Mouse (Mus musculus) kidney, embryonic 15.5 days (tissue): ENCODE data around the gene Dnaja4. TPM values are rescaled to one million over a fixed set of nuclear protein-coding genes. Genes with fewer than 3 reads are reported as not detected.
A peak's percentile ranks its signal among the peaks of the same experiment; 100 is the strongest.
"Not testable (repeated sequence)": the region's sequence is repeated elsewhere in the genome, so short reads cannot be mapped to it uniquely, and the experiment has no call there.

Experiments used
- ATAC-seq: fragments of 200-750 bp; cut with Nextera tagmentation; replicated peaks from 2 replicates; pipeline ENCODE4 v1.8.0; 2017; ENCODE audit warnings: moderate TSS enrichment; ENCODE audit not compliant: low FRiP score
- H3K27ac ChIP-seq: fragments of 300-500 bp; sonication (generic); 2 replicates; pipeline ENCODE4 v1.5.1; 2015; ENCODE audit warnings: mild to moderate bottlenecking, inconsistent platforms
- H3K27me3 ChIP-seq: fragments of 300-500 bp; sonication (generic); 2 replicates; pipeline ENCODE4 v1.6.1; 2015; ENCODE audit warnings: inconsistent platforms
- H3K36me3 ChIP-seq: fragments of 300-500 bp; sonication (generic); 2 replicates; pipeline ENCODE4 v1.6.1; 2015; ENCODE audit warnings: inconsistent platforms
- H3K4me1 ChIP-seq: fragments of 300-500 bp; sonication (generic); 2 replicates; pipeline ENCODE4 v1.6.1; 2015; ENCODE audit warnings: inconsistent platforms
- H3K4me2 ChIP-seq: fragments of 300-500 bp; sonication (generic); 2 replicates; pipeline ENCODE4 v1.6.1; 2015; ENCODE audit warnings: moderate library complexity, mild to moderate bottlenecking, inconsistent platforms
- H3K4me3 ChIP-seq: fragments of 300-500 bp; sonication (generic); replicated peaks from 2 replicates; pipeline ENCODE4 v1.5.1; 2015; ENCODE audit warnings: mild to moderate bottlenecking, inconsistent platforms
- H3K9ac ChIP-seq: fragments of 300-500 bp; sonication (generic); 2 replicates; pipeline ENCODE4 v1.6.1; 2015; ENCODE audit warnings: mild to moderate bottlenecking, inconsistent platforms
- H3K9me3 ChIP-seq: fragments of 300-500 bp; sonication (generic); replicated peaks from 2 replicates; pipeline ENCODE4 v1.6.1; 2016; ENCODE audit warnings: inconsistent platforms
- WGBS: fragments of 180-500 bp; shearing (Covaris S2); methylation state at CpG from one replicate; pipeline ENCODE4 v1.1.7; 2015; ENCODE audit warnings: mixed read lengths; 5-methylcytosine and 5-hydroxymethylcytosine counted together
- polyA plus RNA-seq: library from polyadenylated mRNA; unstranded; fragments of >200 nt; fragmentation: Nextera tagmentation; extraction: Ambion mirVana; gene quantifications from 2 replicates; pipeline ENCODE4 v1.2.1, GENCODE M21; 2015

Gene Dnaja4
- polyA plus RNA-seq, 1 experiment from 2014 or later = 4.4 TPM

DNA sequence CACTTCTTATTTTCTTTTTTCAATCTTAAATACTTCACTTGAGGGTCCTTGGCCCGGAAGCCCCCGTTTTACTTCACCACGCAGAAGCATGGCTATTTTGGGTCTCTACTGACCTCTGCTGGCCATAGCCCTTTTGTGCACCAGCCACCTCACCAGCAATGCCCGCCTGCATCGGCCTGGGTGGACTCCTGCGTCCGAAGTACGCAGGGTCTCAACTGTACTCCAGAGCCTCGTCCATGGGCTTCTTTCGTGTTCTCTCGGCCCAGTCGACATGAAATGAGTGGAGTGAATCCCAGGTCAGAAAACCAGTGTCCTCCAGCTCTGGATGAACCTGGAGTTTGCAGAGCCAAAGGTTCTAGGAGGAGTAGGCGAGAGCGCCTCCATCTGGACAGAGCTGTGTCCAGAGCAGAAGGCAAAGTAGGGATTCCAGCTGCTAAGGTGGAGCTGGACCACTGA is 22.1 kb upstream of the Dnaja4 start:
- H3K9ac ChIP-seq = peak overlapping the region; percentile 41; the same call in 1 of the 2 replicates
- WGBS = under 1% methylated on average over 14 of the region's 14 CpGs

DNA sequence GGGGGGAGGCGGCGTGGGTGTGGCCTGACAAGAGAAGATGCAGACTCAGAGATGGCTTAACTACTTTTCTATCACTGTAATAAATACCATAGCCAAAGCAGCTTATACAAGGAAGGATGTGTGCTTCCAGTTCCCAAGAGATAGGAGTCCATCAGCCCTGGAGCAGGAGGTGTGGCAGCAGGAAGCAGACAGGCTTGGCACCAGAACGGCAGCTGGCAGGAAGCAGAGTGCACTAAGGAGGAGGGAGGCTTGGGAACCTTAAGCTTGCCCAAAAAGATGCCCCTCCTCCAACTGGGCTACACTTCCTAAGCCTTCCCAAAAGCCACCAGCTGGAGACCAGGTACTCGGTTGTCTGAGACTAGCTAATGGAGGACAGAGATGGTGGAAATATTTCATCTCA is 15.8 kb upstream of the Dnaja4 start:
- Histone ChIP-seq H3K9me3 (no peaks in the 10 kb centered on the region), H3K9ac (no peak overlapping the region), H3K36me3 (no peaks in the 10 kb centered on the region), H3K27me3 (0 out of 2 replicates have a peak, but pooled peaks cover 4% of the 10 kb centered on the region), H3K27ac (no peak overlapping the region), H3K4me1 (0 out of 2 replicates have a peak, but pooled peaks cover 3% of the 10 kb centered on the region), H3K4me3 (no peak overlapping the region), H3K4me2 (no peak overlapping the region)
- no peak for ATAC-seq
- 66% methylated on average over 4 of the region's 4 CpGs for WGBS

More for the DNA sequence above, 22.1 kb upstream of the Dnaja4 start:
- Histone ChIP-seq H3K27ac (no peak overlapping the region), H3K4me3 (peak overlapping the region; percentile 42), H3K36me3 (no peaks in the 10 kb centered on the region), H3K9me3 (no peaks in the 10 kb centered on the region), H3K4me2 (peak overlapping the region; percentile 78), H3K4me1 (peaks cover 4% of the 10 kb centered on the region; the same call in 1 of the 2 replicates), H3K27me3 (peaks cover 12% of the 10 kb centered on the region)
- peak; percentile 79 for ATAC-seq

DNA sequence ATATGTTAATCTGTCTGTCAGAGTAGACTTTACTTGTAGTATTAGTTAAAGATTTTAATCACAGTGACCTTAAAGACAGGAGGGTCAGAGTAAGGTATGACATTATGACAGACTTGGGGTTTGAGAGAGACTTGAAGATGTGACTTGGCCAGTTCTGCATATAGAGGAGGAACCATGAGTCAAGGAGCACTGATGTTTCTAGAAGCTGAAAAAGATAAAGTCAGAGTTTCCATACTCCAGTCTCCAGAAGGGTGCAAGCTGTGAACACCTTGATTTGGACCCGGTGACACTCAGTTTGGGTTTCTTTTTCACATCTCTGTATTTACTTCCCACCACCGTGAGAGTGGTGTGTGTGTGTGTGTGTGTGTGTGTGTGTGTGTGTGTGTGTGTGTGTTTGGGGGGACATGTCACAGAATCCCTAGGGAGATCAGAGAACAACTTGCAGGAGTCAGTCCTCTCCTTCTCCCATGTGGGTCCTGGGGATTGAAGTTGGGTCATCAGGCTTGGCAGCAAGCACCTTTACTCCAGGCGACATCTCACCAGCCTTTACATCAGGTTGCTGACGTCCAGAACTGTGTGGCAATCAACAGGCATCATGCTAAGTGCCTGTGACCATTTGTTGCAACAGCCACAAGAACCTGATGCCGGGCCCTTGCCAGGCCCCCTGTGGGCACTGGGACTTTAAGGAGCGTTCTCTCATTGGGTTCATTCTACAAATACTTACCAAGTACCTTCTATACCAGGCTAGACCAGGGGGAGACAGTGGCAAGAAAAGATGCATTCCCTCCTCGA is 14.7 kb upstream of the Dnaja4 start:
- H3K27ac ChIP-seq = no peak overlapping the region
- WGBS = 66% methylated on average over 7 of the region's 7 CpGs
- ATAC-seq = no peak
- no peak overlapping the region for H3K9ac ChIP-seq
- 0 out of 2 replicates have a peak, but pooled peaks cover 3% of the 10 kb centered on the region for H3K4me1 ChIP-seq
- no peak overlapping the region for H3K4me3 ChIP-seq
- no peaks in the 10 kb centered on the region for H3K27me3 ChIP-seq
- H3K36me3 ChIP-seq = no peaks in the 10 kb centered on the region
- no peaks in the 10 kb centered on the region for H3K9me3 ChIP-seq
- no peak overlapping the region for H3K4me2 ChIP-seq

GRCm38 (mm10) chr9:54687246-54688236 is 11.1 kb upstream of the Dnaja4 start:
- 0 out of 2 replicates have a peak, but pooled peaks cover 3% of the 10 kb centered on the region for H3K4me1 ChIP-seq
- no peak overlapping the region for H3K9ac ChIP-seq
- no peaks in the 10 kb centered on the region for H3K9me3 ChIP-seq
- no peak overlapping the region for H3K27ac ChIP-seq
- no peaks in the 10 kb centered on the region for H3K36me3 ChIP-seq
- H3K4me3 ChIP-seq = no peak overlapping the region
- ATAC-seq = no peak
- H3K27me3 ChIP-seq = peaks cover 9% of the 10 kb centered on the region
- WGBS = 48% methylated on average over 14 of the region's 14 CpGs
- H3K4me2 ChIP-seq = no peak overlapping the region

- peaks cover 16% of the 10 kb centered on the region for H3K27me3 ChIP-seq
- no peak for ATAC-seq
- H3K4me1 ChIP-seq = 0 out of 2 replicates have a peak, but pooled peaks cover 3% of the 10 kb centered on the region
- no peak overlapping the region for H3K4me3 ChIP-seq
- no peak overlapping the region for H3K9ac ChIP-seq
- no peaks in the 10 kb centered on the region for H3K9me3 ChIP-seq
- WGBS = 61% methylated on average over 8 of the region's 8 CpGs
- H3K27ac ChIP-seq = no peak overlapping the region
- H3K36me3 ChIP-seq = no peaks in the 10 kb centered on the region
- no peak overlapping the region for H3K4me2 ChIP-seq
Measured at GRCm38 (mm10) chr9:54689446-54689845, 9.2 kb upstream of the Dnaja4 start.

DNA sequence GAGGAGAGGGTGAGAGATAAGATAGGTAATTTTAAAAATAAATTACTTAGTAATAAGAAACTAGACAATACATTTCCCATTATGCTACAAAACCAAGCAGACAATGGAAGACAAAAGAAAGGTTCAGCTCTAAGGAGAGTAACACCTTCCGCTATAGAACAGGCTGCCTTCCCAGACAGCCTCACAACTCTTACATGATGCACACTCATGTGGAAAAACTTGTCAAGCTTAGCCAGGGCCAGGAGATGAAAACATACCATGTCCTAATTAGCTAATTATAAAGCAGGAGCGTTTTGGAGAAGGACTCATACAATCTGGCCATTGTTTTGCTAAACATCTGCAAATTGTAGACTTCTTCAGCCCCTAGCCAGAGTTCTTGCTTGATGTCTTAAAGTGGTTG is 8.0 kb upstream of the Dnaja4 start:
- H3K4me3 ChIP-seq, H3K27ac ChIP-seq, H3K36me3 ChIP-seq, ATAC-seq, H3K9me3 ChIP-seq, H3K4me2 ChIP-seq, H3K9ac ChIP-seq, H3K4me1 ChIP-seq: not testable (repeated sequence)
- 67% methylated on average over 2 of the region's 2 CpGs for WGBS
- H3K27me3 ChIP-seq = peaks cover 16% of the 10 kb centered on the region

DNA sequence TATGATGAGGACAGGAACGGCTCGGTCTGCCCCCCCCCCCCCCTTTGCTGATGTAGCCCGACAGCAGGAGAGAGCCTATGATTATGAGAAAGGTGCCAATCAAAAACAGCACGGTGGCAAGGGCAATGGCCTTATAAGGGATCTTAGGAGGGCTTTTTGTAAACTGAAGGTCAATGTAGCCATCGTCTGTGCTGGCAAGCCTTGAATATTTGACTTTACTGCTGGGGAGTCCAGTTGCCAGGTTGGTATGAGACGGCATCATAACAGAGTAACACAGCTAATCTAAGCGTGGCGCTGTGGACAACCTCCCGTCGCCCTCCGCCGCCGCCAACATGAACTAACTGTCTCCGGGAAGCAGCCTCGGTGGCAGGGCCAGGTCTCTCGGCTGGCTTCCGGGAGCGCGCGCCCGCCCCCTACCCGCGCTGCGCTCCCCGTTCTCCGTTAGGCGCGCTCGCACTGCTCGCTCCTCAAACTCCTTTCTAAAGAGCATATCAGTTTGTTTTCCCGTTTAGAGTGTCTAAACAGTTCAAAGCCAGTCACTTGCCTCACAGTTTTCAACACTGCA is 7.3 kb upstream of the Dnaja4 start:
- 0 out of 2 replicates have a peak, but pooled peaks have one; percentile 46 for ATAC-seq
- H3K4me3 ChIP-seq = peak overlapping the region; percentile 35
- H3K9ac ChIP-seq, H3K9me3 ChIP-seq, H3K27ac ChIP-seq, H3K36me3 ChIP-seq, H3K4me1 ChIP-seq: not testable (repeated sequence)
- WGBS = 4% methylated on average over 31 of the region's 31 CpGs
- H3K27me3 ChIP-seq = peaks cover 16% of the 10 kb centered on the region
- peak overlapping the region; percentile 62 for H3K4me2 ChIP-seq

DNA sequence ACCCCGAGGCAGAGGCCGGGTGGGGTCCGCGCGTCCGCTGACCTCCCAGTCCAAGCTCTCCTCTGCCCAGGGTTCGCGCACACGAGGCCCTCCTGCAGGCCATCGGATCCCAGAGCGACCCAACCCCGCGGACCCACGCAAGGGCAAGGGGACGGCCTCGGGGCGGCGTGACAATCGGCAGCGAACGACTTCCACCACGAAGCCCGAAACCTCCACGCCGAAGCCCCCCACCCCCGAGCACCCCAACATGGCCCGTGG is 343 bp downstream of the Dnaja4 start:
- Histone ChIP-seq H3K27ac (no peak overlapping the region), H3K4me2 (peak overlapping the region; percentile 96), H3K4me1 (peaks cover 15% of the 10 kb centered on the region), H3K4me3 (peak overlapping the region; percentile 73), H3K27me3 (peaks cover 35% of the 10 kb centered on the region), H3K9me3 (no peaks in the 10 kb centered on the region), H3K36me3 (no peaks in the 10 kb centered on the region), H3K9ac (peak overlapping the region; percentile 68)
- ATAC-seq = peak; percentile 54
- 11% methylated on average over 27 of the region's 27 CpGs for WGBS

DNA sequence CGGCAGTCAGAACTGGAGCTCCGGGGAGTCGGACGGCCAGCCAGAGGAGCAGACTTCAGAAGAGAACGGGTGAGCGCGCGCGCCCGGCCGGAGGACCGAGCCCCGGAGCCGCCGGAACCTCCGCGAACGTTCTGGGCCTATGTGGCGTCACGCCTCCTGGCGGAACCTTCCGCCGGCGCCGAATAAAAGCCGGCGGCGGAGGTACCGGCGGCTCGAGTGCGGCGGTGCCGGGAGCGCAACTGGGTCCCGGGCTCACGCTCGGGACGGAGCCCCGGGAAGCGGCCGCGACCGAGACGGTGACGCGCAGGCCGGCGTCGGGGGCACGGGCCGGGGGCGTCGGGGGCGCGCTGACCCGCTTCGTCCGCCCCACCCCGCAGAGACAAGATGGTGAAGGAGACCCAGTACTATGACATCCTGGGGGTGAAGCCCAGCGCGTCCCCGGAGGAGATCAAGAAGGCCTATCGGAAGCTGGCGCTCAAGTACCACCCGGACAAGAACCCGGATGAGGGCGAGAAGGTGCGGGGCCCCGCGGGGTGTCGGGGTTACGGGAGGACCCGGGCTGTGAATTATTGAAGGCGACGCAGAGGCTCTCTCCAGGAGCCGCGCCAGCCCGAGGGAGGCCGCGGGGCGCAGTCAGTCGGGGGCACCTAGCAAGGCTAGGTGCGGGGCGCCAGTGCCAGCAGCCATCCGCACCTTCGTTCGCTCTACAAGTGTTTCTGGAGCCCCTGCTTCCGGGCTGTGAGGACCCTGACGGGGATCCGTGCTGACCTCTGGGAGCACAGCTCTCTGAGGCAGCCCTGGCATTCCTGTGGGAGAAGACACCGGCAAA is 886 bp downstream of the Dnaja4 start:
- Histone ChIP-seq H3K27ac (no peak overlapping the region), H3K9ac (peak overlapping the region; percentile 68), H3K4me3 (peak overlapping the region; percentile 73), H3K36me3 (no peaks in the 10 kb centered on the region), H3K27me3 (peaks cover 35% of the 10 kb centered on the region), H3K4me1 (peaks cover 15% of the 10 kb centered on the region), H3K9me3 (no peaks in the 10 kb centered on the region), H3K4me2 (peak overlapping the region; percentile 96)
- ATAC-seq = peak; percentile 63
- 1% methylated on average over 92 of the region's 92 CpGs for WGBS

GRCm38 (mm10) chr9:54700174-54700475 is 1.5 kb downstream of the Dnaja4 start:
- Histone ChIP-seq H3K9ac (peak overlapping the region; percentile 68), H3K9me3 (no peaks in the 10 kb centered on the region), H3K4me1 (peaks cover 15% of the 10 kb centered on the region), H3K4me2 (peak overlapping the region; percentile 96), H3K27me3 (peaks cover 35% of the 10 kb centered on the region), H3K4me3 (peak overlapping the region; percentile 73), H3K27ac (no peak overlapping the region), H3K36me3 (no peaks in the 10 kb centered on the region)
- WGBS = 13% methylated on average over 9 of the region's 9 CpGs
- no peak for ATAC-seq

DNA sequence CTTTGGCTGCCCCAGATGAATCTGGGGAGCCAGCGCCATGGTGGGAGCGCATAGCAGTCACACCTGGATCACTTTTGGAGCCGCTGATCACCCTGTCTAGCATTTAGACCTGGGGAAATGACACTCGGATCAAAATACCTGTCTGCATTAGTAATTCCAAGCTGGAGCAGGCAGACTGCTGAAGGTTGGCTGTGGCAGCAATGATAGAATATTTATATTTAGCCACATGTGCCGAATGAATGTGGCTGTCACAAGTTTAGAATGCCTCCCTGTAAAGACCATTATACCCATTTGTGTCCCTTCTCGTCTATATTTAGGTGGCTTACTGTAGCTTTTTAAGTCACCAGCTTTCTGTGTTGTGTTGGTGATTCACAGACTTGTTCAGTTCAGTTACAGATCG is 2.1 kb downstream of the Dnaja4 start:
- Histone ChIP-seq H3K36me3 (no peaks in the 10 kb centered on the region), H3K4me1 (peaks cover 15% of the 10 kb centered on the region), H3K27me3 (peaks cover 35% of the 10 kb centered on the region), H3K4me2 (0 out of 2 replicates have a peak overlapping the region, but pooled peaks have one; percentile 96), H3K27ac (no peak overlapping the region), H3K9me3 (no peaks in the 10 kb centered on the region), H3K4me3 (no peak overlapping the region), H3K9ac (no peak overlapping the region)
- WGBS = 84% methylated on average over 7 of the region's 7 CpGs
- no peak for ATAC-seq
